Mouse (Mus musculus) cortical plate, adult 2 months (tissue): ENCODE measurements at regions not wholly inside any gene's neighbourhood (a gene's known extent, or its start where the extent isn't known, plus 50 kb on each side); places are given as distances from the start of the nearest gene placed in this dataset.

Experiments
- H3K27ac ChIP-seq: fragments of 200-500 bp; 2 replicates; pipeline ENCODE4 v1.5.1; 2012; ENCODE audit warnings: low read length, control low read depth, inconsistent platforms; ENCODE audit not compliant: insufficient read depth
- H3K4me1 ChIP-seq: fragments of 200-500 bp; 2 replicates; pipeline ENCODE4 v1.6.1; 2011; ENCODE audit warnings: low read length; ENCODE audit not compliant: control insufficient read depth, insufficient read depth
- H3K4me3 ChIP-seq: fragments of 200-500 bp; 2 replicates; pipeline ENCODE4 v1.5.1; 2011; ENCODE audit warnings: mild to moderate bottlenecking, low read length, control low read depth; ENCODE audit not compliant: insufficient read depth
- CTCF ChIP-seq: fragments of 200-500 bp; IDR thresholded peaks from 2 replicates; pipeline ENCODE4 v1.5.1; 2011; ENCODE audit warnings: mild to moderate bottlenecking, control low read depth, low read length; ENCODE audit not compliant: insufficient read depth; ENCODE audit errors: extremely low read depth
- POLR2A ChIP-seq: fragments of 200-500 bp; IDR thresholded peaks from 2 replicates; pipeline ENCODE4 v1.6.1; 2011; ENCODE audit warnings: mild to moderate bottlenecking, low read length, control low read depth; ENCODE audit not compliant: insufficient read depth; ENCODE audit errors: extremely low read depth

DNA sequence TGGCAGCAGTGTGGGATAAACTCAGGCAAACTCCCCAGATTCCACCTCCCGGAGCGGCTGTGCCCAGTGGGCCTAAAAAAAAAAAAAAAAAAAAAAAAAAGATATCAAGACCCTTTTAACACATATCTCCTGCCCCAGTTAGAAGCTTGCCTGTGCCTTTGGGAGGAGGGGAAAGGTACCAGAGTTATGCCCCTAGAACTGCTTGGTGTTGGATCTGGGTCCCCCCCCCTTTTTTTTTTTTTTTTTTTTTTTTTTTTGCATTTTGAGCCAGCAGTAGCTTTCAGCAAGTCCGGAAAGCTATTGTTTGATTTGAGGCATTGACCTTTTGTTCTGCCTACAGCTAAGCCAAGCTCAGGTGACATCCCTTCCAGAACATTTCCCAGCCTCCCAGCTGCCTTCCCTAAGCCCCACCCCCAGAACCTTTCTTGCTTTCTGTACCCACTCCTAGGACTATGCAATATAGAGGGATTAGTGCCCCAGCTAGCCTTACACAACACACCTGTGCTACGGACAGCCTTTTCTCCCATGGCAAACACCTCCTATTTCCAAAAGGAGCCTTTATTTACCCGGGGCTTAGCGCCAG lies 252.1 kb upstream of the Prok2 start:
- TF ChIP-seq CTCF, result no peak
- TF ChIP-seq POLR2A, result no peak
- Histone ChIP-seq H3K4me1 (no peaks in the 10 kb centered on the region), H3K4me3 (no peak overlapping the region), H3K27ac (no peak overlapping the region)

DNA sequence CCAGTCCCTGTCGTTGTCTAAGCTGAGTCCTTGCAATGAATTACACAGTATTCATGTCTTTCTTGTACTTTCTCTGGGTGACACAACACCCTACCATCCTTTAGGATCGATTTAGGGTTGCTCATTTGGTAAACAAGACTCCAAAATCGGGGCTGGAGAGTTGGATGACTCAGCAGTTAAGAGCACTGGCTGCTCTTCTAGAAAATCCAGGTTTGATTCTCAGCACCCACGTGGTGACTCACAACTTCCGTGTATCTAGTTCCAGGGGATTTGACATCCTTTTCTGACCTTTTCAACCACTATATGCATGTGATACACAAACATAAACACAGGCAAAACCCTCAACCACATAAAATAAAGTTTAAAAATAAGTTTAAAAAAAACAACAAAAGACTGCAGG lies 250.0 kb upstream of the Prok2 start:
- H3K4me1 ChIP-seq, result no peaks in the 10 kb centered on the region
- H3K27ac ChIP-seq, result no peak overlapping the region
- no peak for TF ChIP-seq POLR2A
- TF ChIP-seq CTCF, result no peak
- no peak overlapping the region for H3K4me3 ChIP-seq

DNA sequence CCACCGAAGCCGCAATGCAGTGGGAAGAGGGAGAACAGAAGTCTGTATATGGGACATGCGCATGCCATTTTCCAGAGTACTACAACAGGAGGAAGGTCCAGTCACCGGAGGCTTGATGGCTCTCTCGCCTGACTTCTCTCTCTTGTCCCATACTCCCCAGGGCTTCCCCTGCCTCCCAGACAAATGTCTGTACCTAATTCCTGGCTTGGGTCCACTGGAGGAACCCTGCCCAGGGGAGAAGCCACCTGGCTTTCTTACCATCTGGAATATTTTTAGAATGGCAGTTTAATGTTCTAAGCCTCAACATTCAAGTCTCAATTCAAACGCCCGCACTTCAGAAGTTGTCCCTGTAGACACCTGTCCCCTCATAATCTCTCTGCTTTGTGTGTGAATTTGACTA lies 249.3 kb upstream of the Prok2 start:
- Histone ChIP-seq H3K4me3 (no peak overlapping the region), H3K27ac (no peak overlapping the region), H3K4me1 (no peaks in the 10 kb centered on the region)
- TF ChIP-seq CTCF (no peak), POLR2A (no peak)

DNA sequence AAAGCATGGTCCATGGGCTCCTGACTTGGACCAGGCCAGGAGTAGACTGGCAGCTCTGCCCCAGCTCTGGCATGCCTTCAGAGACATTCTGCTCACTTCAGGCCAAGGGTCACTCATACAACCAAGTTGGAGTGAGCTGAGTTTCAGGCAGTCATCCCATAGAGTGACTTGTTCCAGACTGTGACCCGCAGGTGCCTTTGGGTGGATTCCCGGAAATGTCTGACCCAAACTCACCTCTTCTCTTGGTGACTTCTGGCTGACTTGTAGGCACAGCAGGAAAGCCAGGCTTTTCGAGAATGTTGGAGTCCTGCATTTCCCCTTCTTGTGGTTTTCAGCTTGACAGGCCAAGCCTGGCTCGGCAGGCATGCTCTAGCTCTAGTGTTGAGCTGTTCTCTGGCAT lies 248.3 kb upstream of the Prok2 start:
- Histone ChIP-seq H3K4me3 (no peak overlapping the region), H3K4me1 (no peaks in the 10 kb centered on the region), H3K27ac (no peak overlapping the region)
- no peak for TF ChIP-seq POLR2A
- TF ChIP-seq CTCF, result no peak

DNA sequence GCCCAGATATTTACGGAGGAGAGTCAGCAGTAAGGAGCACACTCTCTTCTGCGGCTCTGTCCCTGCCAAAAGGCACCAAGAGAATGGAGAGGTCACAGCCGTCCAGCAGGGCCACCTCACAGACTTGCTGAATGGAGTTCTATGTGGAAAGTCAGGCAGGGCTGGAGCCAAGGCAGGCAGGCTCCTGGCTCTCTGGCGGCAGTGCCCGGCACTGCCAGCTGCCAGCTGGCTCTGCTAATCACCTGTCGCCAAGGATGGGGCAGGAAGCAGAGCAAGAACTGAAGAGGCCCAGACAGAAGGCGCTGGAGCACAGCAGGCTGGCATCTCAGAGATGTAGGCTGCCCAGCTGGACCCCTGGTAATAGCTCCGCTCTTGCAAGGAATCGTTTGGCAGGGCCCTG lies 245.2 kb upstream of the Prok2 start:
- TF ChIP-seq POLR2A, result no peak
- H3K27ac ChIP-seq, result no peak overlapping the region
- 0 out of 2 replicates have a peak, but pooled peaks cover 2% of the 10 kb centered on the region for H3K4me1 ChIP-seq
- no peak overlapping the region for H3K4me3 ChIP-seq

- Histone ChIP-seq H3K4me1 (0 out of 2 replicates have a peak, but pooled peaks cover 2% of the 10 kb centered on the region), H3K27ac (no peak overlapping the region), H3K4me3 (no peak overlapping the region)
- TF ChIP-seq POLR2A (no peak), CTCF (no peak)
Observed at GRCm38 (mm10) chr6:99968889-99969288, 242.7 kb upstream of the Prok2 start.

GRCm38 (mm10) chr6:99967465-99967864 lies 241.3 kb upstream of the Prok2 start:
- Histone ChIP-seq H3K4me1 (0 out of 2 replicates have a peak, but pooled peaks cover 2% of the 10 kb centered on the region), H3K27ac (no peak overlapping the region), H3K4me3 (no peak overlapping the region)
- TF ChIP-seq POLR2A (no peak), CTCF (no peak)

- no peak overlapping the region for H3K4me3 ChIP-seq
- TF ChIP-seq CTCF (no peak), POLR2A (no peak)
- no peak overlapping the region for H3K27ac ChIP-seq
- 0 out of 2 replicates have a peak, but pooled peaks cover 2% of the 10 kb centered on the region for H3K4me1 ChIP-seq
Observed at GRCm38 (mm10) chr6:99964540-99964939, 238.3 kb upstream of the Prok2 start.

- Histone ChIP-seq H3K27ac (no peak overlapping the region), H3K4me3 (no peak overlapping the region), H3K4me1 (no peaks in the 10 kb centered on the region)
- TF ChIP-seq CTCF, result no peak
- no peak for TF ChIP-seq POLR2A
Observed at GRCm38 (mm10) chr6:99964007-99964406, 237.8 kb upstream of the Prok2 start.

DNA sequence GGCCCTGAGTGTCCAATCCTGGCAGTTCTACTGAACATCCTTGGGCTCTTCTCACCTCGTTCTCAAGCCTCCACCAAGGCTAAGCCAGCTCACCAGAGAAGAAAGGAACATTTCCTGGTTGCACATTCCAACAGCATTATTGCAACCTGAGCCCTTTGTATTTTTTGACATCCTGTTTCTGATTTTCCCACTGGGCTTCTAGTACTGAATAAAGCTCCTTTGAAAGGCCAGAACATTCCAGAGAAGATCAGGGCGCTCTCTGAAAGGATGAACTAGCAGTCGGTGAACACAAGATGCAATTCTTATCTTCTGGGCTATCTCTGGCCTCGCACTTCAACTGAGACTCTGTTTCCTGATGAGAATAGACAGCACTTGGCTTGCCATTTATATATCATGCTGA lies 233.2 kb upstream of the Prok2 start:
- Histone ChIP-seq H3K4me1 (no peaks in the 10 kb centered on the region), H3K4me3 (no peak overlapping the region), H3K27ac (no peak overlapping the region)
- TF ChIP-seq CTCF (no peak), POLR2A (no peak)
